Mouse (Mus musculus) cerebellum, adult (tissue): Measurements from ENCODE around the gene Clcn7.

Experiments
- ATAC-seq: cut with Nextera tagmentation; 2 replicates; pipeline ENCODE4 v1.9.2; 2017; ENCODE audit warnings: mild to moderate bottlenecking, moderate library complexity, mixed read lengths; ENCODE audit not compliant: insufficient number of reproducible peaks, low FRiP score, low TSS enrichment

The Clcn7 gene

DNA sequence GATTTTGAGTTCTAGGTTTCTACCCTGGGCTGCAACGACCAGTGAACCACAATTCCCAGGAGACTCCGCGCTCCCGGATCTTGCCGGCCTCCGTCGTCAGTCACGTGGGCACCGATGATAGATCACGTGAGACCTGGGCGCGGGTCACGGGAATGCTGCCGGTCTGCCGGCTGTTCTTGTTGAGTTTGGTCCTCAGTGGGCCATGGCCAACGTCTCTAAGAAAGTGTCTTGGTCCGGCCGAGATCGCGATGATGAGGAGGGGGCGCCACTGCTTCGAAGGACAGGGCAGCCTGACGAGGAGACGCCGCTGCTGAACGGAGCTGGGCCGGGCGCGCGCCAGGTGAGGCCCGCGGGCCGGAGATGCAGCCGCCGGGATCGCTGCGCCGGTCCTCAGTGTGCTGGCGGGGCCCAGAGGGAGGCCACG lies at the start of gene Clcn7:
Gene Clcn7 (plus strand): TSS at position 117 of the 424 bp plus-strand sequence.
- peak; percentile 76; the same call in 1 of the 2 replicates for ATAC-seq

DNA sequence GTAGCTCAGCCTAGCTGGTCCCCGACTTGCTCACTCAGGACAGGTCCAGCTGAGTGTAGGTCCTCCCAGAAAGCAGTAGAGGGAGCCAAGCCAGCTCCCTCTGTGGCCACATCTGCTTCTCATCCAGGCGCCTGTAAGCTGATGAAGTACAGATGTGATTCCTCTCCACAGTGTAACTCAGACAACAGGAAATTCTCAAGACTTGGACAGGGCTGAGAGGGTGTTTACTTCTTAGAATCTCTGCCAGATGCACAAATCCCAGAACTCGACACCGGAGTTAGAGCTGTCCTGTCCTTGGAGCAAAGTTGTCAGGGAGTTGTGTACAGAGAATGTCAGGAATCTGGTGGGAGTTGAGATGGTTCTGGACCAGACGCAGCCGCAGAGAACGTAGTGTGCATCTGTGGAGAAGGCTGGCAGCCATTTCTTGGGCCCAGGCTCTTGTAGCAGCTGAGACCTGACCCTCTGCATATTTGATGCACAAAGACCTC lies 49.7 kb upstream of the Clcn7 start, which contains the start of gene Tmem204:
Gene Tmem204 (minus strand): TSS at position 148 of the 488 bp plus-strand sequence.
- no peak for ATAC-seq

DNA sequence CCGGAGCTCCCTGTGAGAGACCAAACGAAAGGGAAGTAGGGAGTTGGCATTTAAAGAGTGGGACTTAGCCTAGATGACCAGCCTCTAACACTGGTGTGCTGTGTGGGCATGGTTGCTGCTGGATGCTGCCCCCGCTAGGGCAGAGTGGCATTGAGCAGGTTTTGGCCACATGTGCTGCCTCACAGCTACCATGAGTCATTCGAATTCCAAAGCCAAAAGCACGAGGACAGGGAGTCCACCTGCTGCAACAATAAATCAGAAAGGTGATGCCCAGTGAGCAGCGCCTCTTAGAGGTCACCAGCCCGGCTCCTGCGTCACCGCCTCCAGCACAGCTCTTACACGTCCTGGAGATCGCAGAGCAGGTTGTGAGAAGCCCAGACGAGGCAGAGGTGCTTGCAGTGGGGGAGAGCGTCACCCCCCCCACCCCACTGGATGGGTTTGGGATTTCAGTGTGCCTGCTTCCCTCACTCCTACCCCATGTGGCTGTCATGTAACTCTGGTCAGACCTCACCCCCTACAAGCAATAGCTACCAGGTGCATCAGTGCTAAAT lies 48.3 kb upstream of the Clcn7 start:
- ATAC-seq, result no peak

DNA sequence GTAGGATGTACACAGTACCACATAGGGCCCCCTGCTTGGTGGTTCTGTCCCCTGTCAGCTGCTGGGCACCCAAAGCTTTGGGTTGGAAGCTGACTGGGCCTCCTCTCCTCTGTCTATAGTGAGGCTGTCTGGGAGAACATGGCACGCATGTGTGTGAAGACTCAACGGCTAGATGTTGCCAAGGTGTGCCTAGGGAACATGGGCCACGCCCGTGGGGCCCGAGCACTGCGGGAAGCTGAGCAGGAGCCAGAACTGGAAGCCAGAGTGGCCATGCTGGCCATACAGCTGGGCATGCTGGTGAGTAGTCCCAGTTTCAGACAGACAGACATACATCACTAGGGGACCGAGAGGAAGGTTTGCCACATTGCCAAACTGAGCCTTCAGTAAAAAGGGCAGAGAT lies 46.5 kb upstream of the Clcn7 start:
- ATAC-seq, result no peak

GRCm38 (mm10) chr17:25089158-25089557 lies 44.0 kb upstream of the Clcn7 start:
- no peak for ATAC-seq

DNA sequence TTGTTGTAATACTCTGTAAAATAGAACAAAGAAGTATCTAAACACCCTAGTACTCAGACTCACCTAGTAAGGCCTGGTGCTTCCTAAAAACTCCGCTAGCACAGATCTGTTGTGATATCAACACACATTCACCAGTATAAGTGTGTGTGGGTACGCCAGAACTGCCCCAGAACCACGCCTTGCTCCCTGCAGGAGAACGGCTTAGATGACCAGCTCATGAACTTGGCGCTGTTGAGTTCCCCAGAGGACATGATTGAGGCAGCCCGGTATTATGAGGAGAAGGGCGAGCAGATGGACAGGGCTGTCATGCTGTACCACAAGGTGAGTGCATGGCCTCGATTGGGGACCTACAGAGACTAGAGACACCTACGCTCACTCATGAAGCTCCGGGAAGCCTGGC lies 42.7 kb upstream of the Clcn7 start:
- no peak for ATAC-seq

DNA sequence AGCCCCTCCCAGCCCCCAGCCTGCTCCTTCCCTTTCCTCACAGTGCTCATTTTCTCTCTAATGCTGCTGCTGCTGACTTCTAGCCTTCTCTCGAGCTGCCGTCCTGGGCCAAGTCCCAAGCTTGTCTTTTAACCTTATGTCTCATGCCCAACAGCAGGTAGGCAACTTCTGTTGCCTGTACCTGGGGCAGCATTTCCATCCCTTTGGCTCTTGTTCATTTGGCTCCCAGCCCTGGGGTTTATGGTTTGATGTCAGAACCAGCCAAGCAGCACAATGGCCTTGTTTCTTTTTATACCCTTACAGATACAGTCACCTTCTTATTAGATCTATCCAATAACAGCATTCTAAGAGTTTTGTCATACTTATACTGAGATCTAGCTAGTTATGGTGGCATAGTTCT lies 37.0 kb upstream of the Clcn7 start:
- ATAC-seq, result no peak; the same call in 1 of the 2 replicates

DNA sequence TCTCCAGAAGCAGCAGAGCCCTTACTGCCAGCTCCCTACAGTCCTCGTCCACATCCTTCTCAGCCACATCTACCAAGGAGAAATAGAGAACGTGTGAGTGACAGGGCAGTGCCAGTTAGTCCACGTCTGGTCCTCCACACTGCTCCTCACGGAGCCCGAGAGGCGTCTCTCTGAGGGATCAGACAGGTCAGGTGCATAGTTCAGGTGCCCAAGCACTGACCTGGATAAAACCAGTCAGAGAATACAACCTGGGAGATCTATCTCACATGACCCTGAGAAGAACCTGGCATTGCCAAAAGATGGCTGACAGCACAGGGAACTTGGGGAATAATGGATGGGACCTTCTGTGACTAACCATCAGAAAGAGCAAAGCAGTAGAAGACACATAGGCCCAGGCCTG lies 33.1 kb upstream of the Clcn7 start:
- no peak for ATAC-seq

GRCm38 (mm10) chr17:25101338-25101737 lies 31.9 kb upstream of the Clcn7 start:
- ATAC-seq, result no peak

- ATAC-seq, result no peak
Measured at GRCm38 (mm10) chr17:25107786-25108185, 25.4 kb upstream of the Clcn7 start.

DNA sequence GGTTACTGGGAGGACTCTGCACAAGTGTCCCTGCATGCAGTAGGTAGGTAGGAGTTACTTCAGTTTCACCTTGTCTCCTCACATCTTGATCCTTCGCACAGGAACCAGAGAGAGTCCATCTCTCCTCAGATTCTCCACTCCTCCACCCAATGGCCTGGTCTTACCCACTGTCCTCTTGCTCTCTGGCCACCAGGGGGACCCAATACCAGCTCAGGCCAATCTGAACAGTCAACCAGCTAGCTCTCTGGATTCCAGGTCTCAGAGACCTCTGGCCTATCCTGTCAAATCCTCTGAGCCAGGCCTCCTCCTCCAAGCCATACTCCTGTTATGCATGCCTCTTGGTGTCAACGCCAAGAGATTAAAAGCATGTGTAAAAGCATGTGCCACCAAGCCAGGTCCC lies 23.6 kb upstream of the Clcn7 start:
- no peak for ATAC-seq

DNA sequence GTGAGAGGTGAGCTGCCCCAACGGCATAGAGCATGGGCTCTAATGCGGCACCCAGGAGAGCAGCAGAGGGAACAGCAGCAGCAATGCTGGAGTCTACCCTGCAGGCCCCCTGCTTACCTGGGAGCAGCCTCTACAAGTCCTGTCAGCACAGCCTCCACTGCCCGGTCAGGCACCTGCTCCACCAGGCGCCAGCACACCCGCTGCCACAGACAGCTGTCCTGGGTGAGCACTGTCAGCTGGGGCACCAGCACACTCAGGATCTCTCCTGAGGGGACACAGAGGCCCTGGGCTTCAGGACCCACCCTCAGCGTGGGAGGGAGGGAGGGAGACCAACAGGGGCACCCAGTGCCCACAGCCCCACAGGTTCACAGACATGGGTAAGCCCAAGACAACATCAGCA lies 22.6 kb upstream of the Clcn7 start:
- ATAC-seq, result no peak

- no peak for ATAC-seq
Measured at GRCm38 (mm10) chr17:25111220-25111619, 22.0 kb upstream of the Clcn7 start.

- peak; percentile 38; the same call in 1 of the 2 replicates for ATAC-seq
Measured at GRCm38 (mm10) chr17:25111739-25112422, 21.3 kb upstream of the Clcn7 start.

GRCm38 (mm10) chr17:25112423-25112810 lies 20.8 kb upstream of the Clcn7 start:
- no peak for ATAC-seq

GRCm38 (mm10) chr17:25114908-25115645 lies 18.1 kb upstream of the Clcn7 start:
- peak; percentile 12; the same call in 1 of the 2 replicates for ATAC-seq

- peak; percentile 75; the same call in 1 of the 2 replicates for ATAC-seq
Measured at GRCm38 (mm10) chr17:25115664-25116432, 17.3 kb upstream of the Clcn7 start, which contains the start of gene Telo2. Gene Telo2, minus strand, starts transcription at chr17:25115967.

GRCm38 (mm10) chr17:25117263-25117662 lies 15.9 kb upstream of the Clcn7 start:
- ATAC-seq, result no peak

GRCm38 (mm10) chr17:25120406-25120805 lies 12.8 kb upstream of the Clcn7 start, which contains the start of gene Ptx4:
Gene Ptx4, plus strand, starts transcription at chr17:25120760.
- no peak for ATAC-seq

GRCm38 (mm10) chr17:25123979-25124378 lies 9.2 kb upstream of the Clcn7 start:
- no peak for ATAC-seq
